Mouse (Mus musculus) gastrocnemius, adult 2 months (tissue): ENCODE data around the gene Cdca5. TPM values are rescaled to one million over a fixed set of nuclear protein-coding genes. Genes with fewer than 3 reads are reported as not detected.

Source experiments
- DNase-seq: peaks from one replicate; pipeline ENCODE4 v3.0.0; 2022
- H3K27ac ChIP-seq: fragments of 200-600 bp; 2 replicates; pipeline ENCODE4 v1.8.1; 2022; ENCODE audit warnings: mild to moderate bottlenecking
- H3K4me3 ChIP-seq: fragments of 200-600 bp; 2 replicates; pipeline ENCODE4 v1.8.1; 2022; ENCODE audit warnings: mild to moderate bottlenecking, moderate library complexity
- CTCF ChIP-seq: fragments of 200-600 bp; IDR thresholded peaks from 2 replicates; pipeline ENCODE4 v1.8.1; 2022; ENCODE audit warnings: antibody characterized with exemption, mild to moderate bottlenecking, moderate library complexity
- intact Hi-C: fragments of 180-260 bp; cut with DNase I; formaldehyde crosslinking; loops from one replicate; pipeline ENCODE4 v1.15.1; 2025
- microRNA-seq: library from miRNA; unstranded; fragments of <30 nt; microRNA quantifications from one replicate; pipeline ENCODE4 v1.2.0, GENCODE M21; 2021
- total RNA-seq, 2 experiments: library from RNA; stranded (reverse); gene quantifications; 2 replicates each; pipeline ENCODE4 v1.2.3; 2021

Gene Cdca5
- total RNA-seq, 2 experiments from 2014 or later: not detected

DNA sequence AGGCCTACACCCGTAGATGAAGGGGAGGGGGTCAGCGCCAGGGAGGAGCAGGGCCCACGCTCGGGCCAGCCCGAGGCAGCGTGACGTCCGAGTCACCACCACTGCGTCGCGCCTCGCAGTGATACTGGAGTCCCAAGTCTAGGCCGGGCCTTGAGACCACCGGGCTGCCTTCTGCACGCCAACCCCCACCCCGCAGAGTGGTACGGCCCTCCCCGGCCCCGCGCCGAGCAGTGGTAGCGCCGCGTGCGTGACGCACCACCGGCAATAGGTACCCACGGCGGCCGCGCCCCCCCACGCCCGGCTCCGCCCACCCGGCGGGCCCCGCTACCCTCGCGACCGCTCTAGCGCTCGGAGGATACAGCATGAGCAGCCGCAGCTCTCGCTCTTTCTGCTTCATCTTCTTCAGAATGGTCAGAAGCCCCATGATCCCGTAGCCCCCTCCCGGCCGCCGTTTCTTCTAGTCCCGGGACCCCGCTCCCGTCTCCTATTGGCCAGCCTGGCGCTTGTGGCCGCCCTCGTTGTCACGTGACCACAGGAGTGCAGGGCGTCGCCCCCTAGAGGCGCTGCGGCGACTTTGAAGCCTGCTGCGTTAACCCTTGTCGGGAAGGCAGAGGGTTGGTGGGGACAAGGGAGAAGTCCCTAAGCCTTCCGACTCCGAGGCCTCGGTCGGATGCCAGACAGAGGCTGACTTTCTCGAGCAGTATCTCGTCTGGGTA, 56.1 kb downstream of the Cdca5 start, which contains the start of gene Batf2:
TSS of gene Batf2 (plus strand) at position 306 of the 716 bp plus-strand sequence.
- Histone ChIP-seq H3K4me3 (peak within 1 kb of the TSS; percentile 97), H3K27ac (peak within 1 kb of the TSS; percentile 97)
- peak; percentile 69 for TF ChIP-seq CTCF
- intact Hi-C loops: loop anchor here (2.0 kb wide), 1 partner anchor 94 kb away; the partner anchor contains the start of gene Ppp2r5b
- DNase-seq: peak; percentile 95

DNA sequence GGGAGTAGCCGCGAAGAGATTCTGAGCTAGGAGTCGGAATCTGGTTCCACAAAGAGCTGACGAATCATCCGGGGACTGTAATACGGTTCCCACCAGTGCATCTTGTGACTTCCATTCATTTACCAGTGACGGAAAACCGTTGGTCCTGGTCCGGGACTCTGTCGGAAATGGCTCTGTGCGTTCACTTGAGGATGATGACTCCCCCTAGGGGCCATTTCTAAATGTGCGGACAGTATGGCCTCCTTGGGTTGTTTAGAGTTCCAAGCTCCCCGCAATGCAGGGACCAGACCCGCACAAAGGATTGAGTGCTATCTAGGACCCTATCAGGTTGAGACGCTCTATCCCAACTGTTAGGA, 56.6 kb downstream of the Cdca5 start, which contains the start of gene Arl2:
TSS of gene Arl2 (minus strand) at position 155 of the 356 bp plus-strand sequence.
- intact Hi-C loops: loop anchor here (2.0 kb wide), 1 partner anchor 93 kb away; the partner anchor contains the start of gene Ppp2r5b
- peak; percentile 32; the same call in 1 of the 2 replicates for TF ChIP-seq CTCF
- Histone ChIP-seq H3K4me3 (peak within 1 kb of the TSS; percentile 97), H3K27ac (peak within 1 kb of the TSS; percentile 97)
- peak; percentile 74 for DNase-seq

Small RNAs within 50 kb of the gene (microRNA-seq; reads per million reads assigned to microRNA genes)
- not detected for gene Mir6988

Other genes with a start within 250 kb of the Cdca5 start
- gene Frmd8, start 209.7 kb upstream of the Cdca5 start, total RNA-seq: 1 to 10 TPM; 3.4 to 4.0 TPM
- gene Slc25a45, start 207.2 kb upstream of the Cdca5 start, total RNA-seq: under 1 TPM; 0.79 to 0.84 TPM
- under 1 TPM; 0.10 to 0.20 TPM for gene Tigd3, start 190.8 kb upstream of the Cdca5 start, total RNA-seq
- gene Dpf2, start 172.0 kb upstream of the Cdca5 start, total RNA-seq: 10 to 100 TPM; 87.8 to 88.4 TPM
- gene Cdc42ep2, start 160.2 kb upstream of the Cdca5 start, total RNA-seq: 10 to 100 TPM in 1 of 2 experiments, 1 to 10 TPM in 1; 8.2 to 14.3 TPM
- gene Pola2, start 120.8 kb upstream of the Cdca5 start, total RNA-seq: 1 to 10 TPM; 8.9 to 9.2 TPM
- not detected for gene Slc22a20, start 98.8 kb upstream of the Cdca5 start, total RNA-seq
- gene Capn1, start 69.1 kb upstream of the Cdca5 start, total RNA-seq: 10 to 100 TPM; 87.0 to 93.7 TPM
- 10 to 100 TPM; 17.1 to 20.6 TPM for gene Syvn1, start 38.4 kb upstream of the Cdca5 start, total RNA-seq
- gene Mrpl49, start 27.2 kb upstream of the Cdca5 start, total RNA-seq: 10 to 100 TPM; 24.6 to 30.9 TPM
- 100 to 1,000 TPM; 410 to 473 TPM for gene Fau, start 27.1 kb upstream of the Cdca5 start, total RNA-seq
- 1 to 10 TPM; 8.3 to 8.5 TPM for gene Znhit2, start 23.8 kb upstream of the Cdca5 start, total RNA-seq
- gene Tm7sf2, start 16.6 kb upstream of the Cdca5 start, total RNA-seq: 1 to 10 TPM; 4.6 TPM
- 10 to 100 TPM; 20.6 to 23.9 TPM for gene Vps51, start 7.8 kb upstream of the Cdca5 start, total RNA-seq
- gene Tmem262, start 5.0 kb upstream of the Cdca5 start, total RNA-seq: not detected
- not detected for gene Gm28374, start 2.7 kb upstream of the Cdca5 start, total RNA-seq
- gene Zfpl1, start within 50 bp of the Cdca5 start, total RNA-seq: 10 to 100 TPM; 11.2 to 13.1 TPM
- not detected for gene AC131692.1, start 9.4 kb downstream of the Cdca5 start, total RNA-seq
- gene Naaladl1, start 20.8 kb downstream of the Cdca5 start, total RNA-seq: not detected
- 1 to 10 TPM; 9.2 to 9.3 TPM for gene Sac3d1, start 33.7 kb downstream of the Cdca5 start, total RNA-seq
- gene Snx15, start 43.3 kb downstream of the Cdca5 start, total RNA-seq: 10 to 100 TPM in 1 of 2 experiments, 1 to 10 TPM in 1; 9.0 to 10.0 TPM
- gene Batf2, start 56.0 kb downstream of the Cdca5 start, total RNA-seq: under 1 TPM; 0.23 to 0.75 TPM
- 10 to 100 TPM; 57.5 to 70.8 TPM for gene Arl2, start 56.6 kb downstream of the Cdca5 start, total RNA-seq
- gene Majin, start 99.4 kb downstream of the Cdca5 start, total RNA-seq: not detected
- gene Gpha2, start 141.4 kb downstream of the Cdca5 start, total RNA-seq: not detected
- gene Ppp2r5b, start 150.9 kb downstream of the Cdca5 start, total RNA-seq: 10 to 100 TPM; 35.6 to 37.7 TPM
- 10 to 100 TPM; 18.4 to 19.0 TPM for gene Atg2a, start 156.7 kb downstream of the Cdca5 start, total RNA-seq
- 10 to 100 TPM; 28.4 to 32.3 TPM for gene Ehd1, start 191.7 kb downstream of the Cdca5 start, total RNA-seq
- gene Cdc42bpg, start 221.5 kb downstream of the Cdca5 start, total RNA-seq: 1 to 10 TPM; 6.0 to 6.4 TPM
- gene Men1, start 250.0 kb downstream of the Cdca5 start, total RNA-seq: 1 to 10 TPM; 7.0 to 7.8 TPM